In genomic region chr13:58478438-58478837, GRCm38 (mm10) we compare ENCODE assay signal across 14 mouse cellular contexts.
DNase-seq lines count a peak whose midpoint lies in the region; TF ChIP-seq lines count a peak whose summit lies in the region.
"Had no signal": no experiment of that assay in that cellular context is flagged by ENCODE, and none has a peak within 500 bp of the region (broad histone marks: within the 10 kb centered on the region; RNA-seq: fewer than 3 reads in every experiment).

No protein-coding gene starts in this region.

- H3K9me3 ChIP-seq in midbrain, embryonic 10.5 days (replicated peaks), result no peaks in the 10 kb centered on the region
- H3K9me3 ChIP-seq: heart, embryonic 10.5 days; limb, embryonic 12.5 days; midbrain, embryonic 13.5 days had no signal

- no peak for TF ChIP-seq POLR2A in spleen, adult 2 months (IDR thresholded peaks at IDR 0.05; ENCODE audit: low read depth, low read length)

- no peak overlapping the region for H3K4me3 ChIP-seq in spleen, adult 2 months (ENCODE audit: extremely low read depth, insufficient read depth, insufficient read length)
- H3K4me3 ChIP-seq in midbrain, embryonic 10.5 days, result no peak overlapping the region
- H3K4me3 ChIP-seq: erythroblast, embryonic 14.5 days; heart, embryonic 10.5 days; limb, embryonic 12.5 days; midbrain, embryonic 13.5 days had no signal

- peaks cover 2% of the 10 kb centered on the region for H3K27me3 ChIP-seq in spleen, adult 2 months (ENCODE audit: control insufficient read depth, insufficient read depth, low read length)
- H3K27me3 ChIP-seq in midbrain, embryonic 10.5 days (ENCODE audit: low read depth, poor library complexity, severe bottlenecking), result no peaks in the 10 kb centered on the region
- H3K27me3 ChIP-seq: midbrain, embryonic 13.5 days had no signal

- H3K4me1 ChIP-seq in spleen, adult 2 months (ENCODE audit: control insufficient read depth, insufficient read depth, insufficient read length), result no peaks in the 10 kb centered on the region
- H3K4me1 ChIP-seq in midbrain, embryonic 10.5 days, result peaks cover 19% of the 10 kb centered on the region
- H3K4me1 ChIP-seq: limb, embryonic 12.5 days had no signal

- TF ChIP-seq CTCF in spleen, adult 2 months (IDR thresholded peaks at IDR 0.05; ENCODE audit: extremely low read depth, insufficient read depth, insufficient read length, insufficient replicate concordance), result no peak

- H3K36me3 ChIP-seq in spleen, adult 2 months (ENCODE audit: control insufficient read depth, insufficient read depth, low read length), result no peaks in the 10 kb centered on the region
- no peaks in the 10 kb centered on the region for H3K36me3 ChIP-seq in midbrain, embryonic 10.5 days
- H3K36me3 ChIP-seq: heart, embryonic 10.5 days; limb, embryonic 12.5 days; midbrain, embryonic 13.5 days had no signal

- peak; percentile 17 for DNase-seq in kidney, adult 9 months
- DNase-seq in kidney, adult 18-20 months, result no peak
- no peak for DNase-seq in spleen, adult 2 months (ENCODE audit: low read depth in 1 of 2, low spot score in 2 of 2)
- no peak for DNase-seq in spleen, adult 12 weeks (ENCODE audit: low spot score)
- peak; percentile 18 to 26 for DNase-seq in kidney, postnatal 36 days
- DNase-seq in right cerebral cortex, postnatal 36 days (ENCODE audit: low spot score in 2 of 2), result no peak
- DNase-seq in midbrain, embryonic 10.5 days (ENCODE audit: low spot score), result no peak
- DNase-seq: adrenal gland, postnatal 14 days; cerebellum, adult 9-11 months; heart, postnatal 36 days had no signal

- WGBS in spleen, adult 2 months, result 55% methylated on average over 5 of the region's 5 CpGs
- WGBS in midbrain, embryonic 10.5 days, result 84% methylated on average over 5 of the region's 5 CpGs

- 0 out of 2 replicates have a peak overlapping the region, but pooled peaks have one; percentile 22 for H3K27ac ChIP-seq in spleen, adult 2 months (ENCODE audit: insufficient read depth, low read length)
- no peak overlapping the region for H3K27ac ChIP-seq in midbrain, embryonic 10.5 days (replicated peaks)
- H3K27ac ChIP-seq: heart, embryonic 10.5 days; limb, embryonic 12.5 days; midbrain, embryonic 13.5 days had no signal

Comparison
In these comparisons a context has a peak if more than half of its experiments do, and no peak if none do; other contexts are left out.
1. DNase-seq: peak in kidney, adult 9 months (single experiment) and kidney, postnatal 36 days (2 of 2); none in kidney, adult 18-20 months (single experiment), spleen, adult 2 months (0 of 2), spleen, adult 12 weeks (single experiment), right cerebral cortex, postnatal 36 days (0 of 2) and midbrain, embryonic 10.5 days (single experiment).